ENCODE assay signal across 9 mouse cellular contexts in the genomic region with DNA sequence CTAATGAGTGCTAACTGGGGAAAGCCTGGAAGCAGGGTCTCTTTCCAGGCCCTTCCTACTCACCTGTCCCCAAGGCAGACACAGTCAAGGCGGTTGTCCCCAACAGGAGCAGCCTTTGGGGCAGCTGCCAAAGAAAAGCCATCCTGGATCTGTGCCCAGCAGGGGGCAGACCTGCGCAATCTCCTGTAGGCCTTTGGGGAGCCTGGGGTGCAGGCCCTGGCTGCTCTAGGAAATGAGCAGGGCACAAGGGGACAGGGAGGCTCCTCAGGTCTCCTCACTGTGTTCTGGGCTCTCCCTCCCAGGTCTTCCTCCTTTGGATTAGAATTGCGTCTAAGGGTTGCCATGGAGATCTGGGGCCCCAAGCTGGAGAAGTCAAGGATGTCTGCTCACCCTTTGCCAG. TPM values are rescaled to one million over a fixed set of nuclear protein-coding genes. Genes with fewer than 3 reads are reported as not detected.
DNase-seq lines count a peak whose midpoint lies in the region; ATAC-seq and TF ChIP-seq lines count a peak whose summit lies in the region.
"Had no signal": no experiment of that assay in that cellular context is flagged by ENCODE, and none has a peak within 500 bp of the region (broad histone marks: within the 10 kb centered on the region; RNA-seq: fewer than 3 reads in every experiment).

No protein-coding gene starts in this region.

- H3K27ac ChIP-seq in neural tube, embryonic 15.5 days (replicated peaks) = no peak overlapping the region
- no peak overlapping the region for H3K27ac ChIP-seq in liver, embryonic 14.5 days

- TF ChIP-seq EP300 in liver, embryonic 14.5 days (IDR thresholded peaks at IDR 0.05; ENCODE audit: low read depth) = no peak

- ATAC-seq in neural tube, embryonic 15.5 days (ENCODE audit: low FRiP score) = no peak
- no peak for ATAC-seq in liver, embryonic 14.5 days (ENCODE audit: insufficient read depth)

- no peaks in the 10 kb centered on the region for H3K36me3 ChIP-seq in neural tube, embryonic 15.5 days
- H3K36me3 ChIP-seq in liver, embryonic 14.5 days (replicated peaks; ENCODE audit: control insufficient read depth, insufficient read depth, low read depth) = no peaks in the 10 kb centered on the region

- DNase-seq in neural tube, embryonic 10.5 days (ENCODE audit: extremely low spot score, low spot score) = peak; percentile 22
- DNase-seq in adrenal gland, postnatal 14 days = peak; percentile 84
- DNase-seq in liver, embryonic 14.5 days (ENCODE audit: low read depth in 3 of 3, low spot score in 3 of 3) = no peak
- DNase-seq in thymus, postnatal 0 days (ENCODE audit: low spot score) = peak; percentile 54
- no peak for DNase-seq in frontal cortex, postnatal 14 days (ENCODE audit: low spot score in 2 of 2)
- DNase-seq in c-Kit-positive CD71-positive TER-119-positive erythroid progenitor cells, embryonic 14.5 days (ENCODE audit: low spot score) = no peak

- peaks cover 7% of the 10 kb centered on the region for H3K4me1 ChIP-seq in neural tube, embryonic 15.5 days
- no peaks in the 10 kb centered on the region for H3K4me1 ChIP-seq in liver, embryonic 14.5 days (replicated peaks; ENCODE audit: control insufficient read depth in 2 of 2, insufficient read depth in 2 of 2, low read length in 1 of 2)

- no peak overlapping the region for H3K4me3 ChIP-seq in neural tube, embryonic 15.5 days (replicated peaks)
- no peak overlapping the region for H3K4me3 ChIP-seq in liver, embryonic 14.5 days (ENCODE audit: insufficient read depth in 1 of 2, low read depth in 2 of 2, low read length in 2 of 2)
- H3K4me3 ChIP-seq: erythroblast, embryonic 14.5 days; megakaryocyte, embryonic 14.5 days had no signal

- TF ChIP-seq CTCF in liver, embryonic 14.5 days (IDR thresholded peaks at IDR 0.05; ENCODE audit: low read depth) = peak; percentile 81

- 45% methylated on average over 3 of the region's 3 CpGs for WGBS in neural tube, embryonic 15.5 days
- 55% methylated on average over 3 of the region's 3 CpGs for WGBS in liver, embryonic 14.5 days (ENCODE audit: insufficient replicate concordance)

- H3K9ac ChIP-seq in neural tube, embryonic 15.5 days (replicated peaks) = no peak overlapping the region
- no peak overlapping the region for H3K9ac ChIP-seq in liver, embryonic 14.5 days (replicated peaks)

- H3K4me2 ChIP-seq in neural tube, embryonic 15.5 days = no peak overlapping the region
- H3K4me2 ChIP-seq in liver, embryonic 14.5 days (ENCODE audit: low read depth) = no peak overlapping the region

- no peaks in the 10 kb centered on the region for H3K9me3 ChIP-seq in neural tube, embryonic 15.5 days (replicated peaks)
- no peaks in the 10 kb centered on the region for H3K9me3 ChIP-seq in liver, embryonic 14.5 days (ENCODE audit: control insufficient read depth, low read length)

- peaks cover 20% of the 10 kb centered on the region for H3K27me3 ChIP-seq in neural tube, embryonic 15.5 days (replicated peaks)
- peaks cover 9% of the 10 kb centered on the region for H3K27me3 ChIP-seq in liver, embryonic 14.5 days (ENCODE audit: control insufficient read depth, insufficient read depth, low read length)

RNA-seq across cellular contexts. Expression of gene Ldlrad2, which starts 7.4 kb away (rescaled TPM):
- polyA plus RNA-seq in neural tube, embryonic 15.5 days (2015; fragmentation: Nextera tagmentation; extraction: Ambion mirVana) = not detected in 2 replicates
- total RNA-seq in adrenal gland, postnatal 14 days (2021) = not detected in 2 replicates
- polyA plus RNA-seq in liver, embryonic 14.5 days (2012; rRNA removed) = not detected in 2 replicates
- not detected in 2 replicates for polyA plus RNA-seq in liver, embryonic 14.5 days (2014; fragmentation: Nextera tagmentation; extraction: Ambion mirVana)
- not detected in 2 replicates for polyA plus RNA-seq in thymus, postnatal 0 days (2015; fragmentation: Nextera tagmentation; extraction: Ambion mirVana)
- polyA plus RNA-seq: erythroblast, embryonic 14.5 days had no signal

RNA-seq across cellular contexts. Expression of gene Usp48, which starts 11.7 kb away (rescaled TPM):
- 59.3 and 61.6 TPM in 2 replicates for polyA plus RNA-seq in neural tube, embryonic 15.5 days (2015; fragmentation: Nextera tagmentation; extraction: Ambion mirVana)
- 95.5 and 107 TPM in 2 replicates for total RNA-seq in adrenal gland, postnatal 14 days (2021)
- 20.2 and 27.4 TPM in 2 replicates for polyA plus RNA-seq in liver, embryonic 14.5 days (2012; rRNA removed)
- polyA plus RNA-seq in liver, embryonic 14.5 days (2014; fragmentation: Nextera tagmentation; extraction: Ambion mirVana) = 25.9 and 29.6 TPM in 2 replicates
- polyA plus RNA-seq in thymus, postnatal 0 days (2015; fragmentation: Nextera tagmentation; extraction: Ambion mirVana) = 52.4 and 59.1 TPM in 2 replicates

Comparison
In these comparisons a context has a peak if more than half of its experiments do, and no peak if none do; other contexts are left out.
1. DNase-seq: peak in neural tube, embryonic 10.5 days (single experiment), adrenal gland, postnatal 14 days (single experiment) and thymus, postnatal 0 days (single experiment); none in liver, embryonic 14.5 days (0 of 3), frontal cortex, postnatal 14 days (0 of 2) and c-Kit-positive CD71-positive TER-119-positive erythroid progenitor cells, embryonic 14.5 days (single experiment).